In the genomic region with DNA sequence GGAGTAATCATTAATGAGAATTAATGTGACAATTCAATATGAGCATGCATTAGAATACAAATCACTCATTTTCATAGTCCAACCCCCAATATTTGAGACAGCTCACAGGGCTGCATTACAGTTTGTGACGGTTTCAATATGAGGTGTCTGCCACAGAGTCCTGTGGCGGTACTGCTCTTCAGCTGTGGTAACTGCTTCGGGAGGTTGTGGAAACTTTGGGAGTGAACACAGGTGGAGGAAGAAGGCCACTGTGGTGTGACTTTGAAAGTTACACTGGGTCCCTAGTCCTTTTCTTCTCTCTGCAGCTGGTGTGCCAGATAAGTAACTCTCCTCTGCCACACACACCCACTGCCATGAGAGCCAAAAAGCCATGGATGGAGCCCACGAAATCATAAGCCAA, we compare ENCODE assay signal across 26 mouse cellular contexts. TPM values are rescaled to one million over a fixed set of nuclear protein-coding genes. Genes with fewer than 3 reads are reported as not detected.
A peak's percentile ranks its signal among the peaks of the same experiment; 100 is the strongest.
DNase-seq lines count a peak whose midpoint lies in the region; ATAC-seq and TF ChIP-seq lines count a peak whose summit lies in the region.
"Had no signal": no experiment of that assay in that cellular context is flagged by ENCODE, and none has a peak within 500 bp of the region (broad histone marks: within the 10 kb centered on the region; RNA-seq: fewer than 3 reads in every experiment).

No protein-coding gene starts in this region.

- no peak overlapping the region for H3K27ac ChIP-seq in liver, embryonic 11.5 days (ENCODE audit: low read depth, low read length)
- no peak overlapping the region for H3K27ac ChIP-seq in MEL (ENCODE audit: control insufficient read depth, low read depth, low read length)
- H3K27ac ChIP-seq: embryonic facial prominence, embryonic 10.5 days; heart, embryonic 15.5 days; intestine, embryonic 15.5 days; left cerebral cortex, adult 2 months; limb, embryonic 15.5 days; stomach, embryonic 15.5 days had no signal

- H3K9me3 ChIP-seq in liver, embryonic 11.5 days (ENCODE audit: control insufficient read depth, low read length), result no peaks in the 10 kb centered on the region
- H3K9me3 ChIP-seq in MEL (replicated peaks; ENCODE audit: insufficient read depth, low read length), result no peaks in the 10 kb centered on the region
- H3K9me3 ChIP-seq: embryonic facial prominence, embryonic 10.5 days; heart, embryonic 15.5 days; hindbrain, embryonic 13.5 days; intestine, embryonic 15.5 days; kidney, embryonic 15.5 days; limb, embryonic 15.5 days; stomach, embryonic 15.5 days had no signal

- intact Hi-C loops in left cerebral cortex, postnatal 4 days (cut with DNase I), result no loop called here

- H3K36me3 ChIP-seq in liver, embryonic 11.5 days (ENCODE audit: control insufficient read depth, insufficient read depth, low read length), result no peaks in the 10 kb centered on the region
- peaks cover 0 to 59% of the 10 kb centered on the region in 2 experiments; a peak in 2 of 4 replicates for H3K36me3 ChIP-seq in MEL (ENCODE audit: control insufficient read depth in 1 of 2, insufficient read depth in 2 of 2, low read length in 2 of 2)
- H3K36me3 ChIP-seq: embryonic facial prominence, embryonic 10.5 days; heart, embryonic 15.5 days; hindbrain, embryonic 13.5 days; intestine, embryonic 15.5 days; kidney, embryonic 15.5 days; limb, embryonic 15.5 days; stomach, embryonic 15.5 days had no signal

- TF ChIP-seq CTCF in MEL (IDR thresholded peaks at IDR 0.05 in 2 of 3, conservative IDR thresholded peaks at IDR 0.05 in 1 of 3; ENCODE audit: control insufficient read depth in 1 of 3, insufficient read depth in 1 of 3, low read depth in 2 of 3, low read length in 3 of 3, poor library complexity in 1 of 3, severe bottlenecking in 1 of 3), result no peak

- no peaks in the 10 kb centered on the region; the same call in 1 of the 2 replicates for H3K4me1 ChIP-seq in liver, embryonic 11.5 days (replicated peaks; ENCODE audit: control insufficient read depth, insufficient read depth, low read length)
- H3K4me1 ChIP-seq in MEL (ENCODE audit: control insufficient read depth in 1 of 2, insufficient read depth in 2 of 2, low read length in 2 of 2), result peaks cover 31 to 38% of the 10 kb centered on the region in 2 experiments
- H3K4me1 ChIP-seq: embryonic facial prominence, embryonic 10.5 days; kidney, embryonic 15.5 days; limb, embryonic 15.5 days had no signal

- H3K9ac ChIP-seq in liver, embryonic 11.5 days (ENCODE audit: low read depth, low read length), result no peak overlapping the region
- H3K9ac ChIP-seq in MEL (ENCODE audit: control insufficient read depth, low read depth, low read length, poor library complexity, severe bottlenecking), result no peak overlapping the region
- H3K9ac ChIP-seq: forebrain, postnatal 0 days; heart, embryonic 15.5 days; hindbrain, embryonic 13.5 days; intestine, embryonic 15.5 days; kidney, embryonic 15.5 days; limb, embryonic 15.5 days; stomach, embryonic 15.5 days had no signal

- peaks cover 75% of the 10 kb centered on the region for H3K79me2 ChIP-seq in MEL (ENCODE audit: control insufficient read depth, insufficient read depth, low read length, poor library complexity)

- TF ChIP-seq POLR2A in MEL (IDR thresholded peaks at IDR 0.05; ENCODE audit: control insufficient read depth in 1 of 2, insufficient read depth in 1 of 2, low read depth in 1 of 2, low read length in 2 of 2, poor library complexity in 1 of 2), result no peak

- TF ChIP-seq RAD21 in MEL (IDR thresholded peaks at IDR 0.05; ENCODE audit: low read depth, low read length), result no peak

- DNase-seq in liver, result peak; percentile 3
- DNase-seq in liver, embryonic 11.5 days (ENCODE audit: low spot score), result no peak
- DNase-seq in MEL (ENCODE audit: low read depth, low spot score), result no peak
- peak; percentile 55 for DNase-seq in thymus, postnatal 25 days
- no peak for DNase-seq in lung, postnatal 25 days (ENCODE audit: low spot score)
- DNase-seq in left cerebral cortex, postnatal 4 days, result no peak
- DNase-seq in adrenal gland, adult (ENCODE audit: inconsistent age in 2 of 2, low spot score in 1 of 2), result no peak
- DNase-seq: adrenal gland, postnatal 36 days; cerebellum, adult 9-11 months; forebrain, postnatal 0 days; gastrocnemius, postnatal 25 days; heart, postnatal 36 days; layer of hippocampus, adult 9-11 months; lung, adult 18-20 months; lung, postnatal 10 days; midbrain, embryonic 14.5 days; retina, postnatal 1 day had no signal

- H3K27me3 ChIP-seq in liver, embryonic 11.5 days (replicated peaks; ENCODE audit: control insufficient read depth, insufficient read depth, low read length), result no peaks in the 10 kb centered on the region; the same call in 1 of the 2 replicates
- H3K27me3 ChIP-seq in MEL (ENCODE audit: control insufficient read depth in 1 of 2, insufficient read depth in 2 of 2, low read length in 2 of 2), result no peaks in the 10 kb centered on the region
- H3K27me3 ChIP-seq: heart, embryonic 15.5 days; hindbrain, embryonic 13.5 days; intestine, embryonic 15.5 days; kidney, embryonic 15.5 days; limb, embryonic 15.5 days; stomach, embryonic 15.5 days had no signal

- ATAC-seq in liver, embryonic 11.5 days (replicated peaks; ENCODE audit: low FRiP score), result no peak
- ATAC-seq in megakaryocyte-erythroid progenitor cell, adult 5-6 weeks (replicated peaks; ENCODE audit: low FRiP score, low TSS enrichment, poor library complexity, severe bottlenecking), result peak; percentile 79
- ATAC-seq: forebrain, postnatal 0 days; intestine, embryonic 15.5 days had no signal

- WGBS in liver, embryonic 11.5 days, result 76% methylated on average over 4 of the region's 4 CpGs

- no peak overlapping the region for H3K4me3 ChIP-seq in liver, embryonic 11.5 days (ENCODE audit: low read depth, low read length)
- H3K4me3 ChIP-seq in MEL (ENCODE audit: control insufficient read depth in 1 of 2, insufficient read depth in 1 of 2, low read depth in 2 of 2, low read length in 2 of 2), result no peak overlapping the region
- H3K4me3 ChIP-seq: embryonic facial prominence, embryonic 10.5 days; heart, embryonic 15.5 days; hindbrain, embryonic 13.5 days; intestine, embryonic 15.5 days; kidney, embryonic 15.5 days; left cerebral cortex, adult 2 months; limb, embryonic 15.5 days; stomach, embryonic 15.5 days had no signal

- TF ChIP-seq EP300 in MEL (IDR thresholded peaks at IDR 0.05; ENCODE audit: low read depth in 1 of 2, low read length in 2 of 2), result peak in 1 of 2 experiments; percentile 23; a peak in 1 of 4 replicates

- no peak overlapping the region for H3K4me2 ChIP-seq in liver, embryonic 11.5 days
- H3K4me2 ChIP-seq: heart, embryonic 15.5 days; hindbrain, embryonic 13.5 days; intestine, embryonic 15.5 days; kidney, embryonic 15.5 days; limb, embryonic 15.5 days; stomach, embryonic 15.5 days had no signal

TF ChIP-seq in MEL, 35 proteins besides CTCF, POLR2A, EP300 and RAD21:
- TF ChIP-seq MXI1 (IDR thresholded peaks at IDR 0.05; ENCODE audit: low read depth, low read length), result peak; percentile 28; the same call in 1 of the 2 replicates
- peak; percentile 55 for TF ChIP-seq TAL1 (IDR thresholded peaks at IDR 0.05; ENCODE audit: low read length)
- TF ChIP-seq ZKSCAN1 (IDR thresholded peaks at IDR 0.05; ENCODE audit: low read depth, low read length), result no peak
- no peak for TF ChIP-seq JUND (IDR thresholded peaks at IDR 0.05; ENCODE audit: low read depth, low read length)
- TF ChIP-seq SMC3 (IDR thresholded peaks at IDR 0.05; ENCODE audit: low read depth, low read length), result no peak
- TF ChIP-seq ETS1 (IDR thresholded peaks at IDR 0.05; ENCODE audit: low read depth, low read length), result peak; percentile 50
- 0 out of 2 replicates have a peak, but pooled peaks have one; percentile 33 for TF ChIP-seq GATA1 (IDR thresholded peaks at IDR 0.05; ENCODE audit: low read depth, low read length)
- TF ChIP-seq SIN3A (IDR thresholded peaks at IDR 0.05; ENCODE audit: low read length), result 0 out of 2 replicates have a peak, but pooled peaks have one; percentile 35

RNA-seq across cellular contexts. Expression of gene Ncoa1, which starts 22.7 kb away (rescaled TPM):
- 2.2 and 2.6 TPM in 2 replicates for polyA plus RNA-seq in liver, embryonic 11.5 days (2014; fragmentation: Nextera tagmentation; extraction: Ambion mirVana)
- total RNA-seq in MEL (2012; rRNA removed), result 45.0 and 48.4 TPM in 2 replicates
- polyA plus RNA-seq in MEL (2012; ENCODE audit: insufficient read depth in 1 of 2, insufficient read length in 2 of 2, low read depth in 1 of 2, low replicate concordance in 2 of 2, missing spikeins in 1 of 2), result 10 to 100 TPM; 36.0 to 65.0 TPM
- 11.2 and 11.9 TPM in 2 replicates for total RNA-seq in megakaryocyte-erythroid progenitor cell, adult 5-6 weeks (2014; fragmentation: Nextera tagmentation)
- total RNA-seq in megakaryocyte-erythroid progenitor cell, adult 5-6 weeks (2017), result 6.3 and 11.9 TPM in 2 replicates
- total RNA-seq in left cerebral cortex, postnatal 4 days (2021), result 100 to 1,000 TPM; 102 to 107 TPM

Comparison
In these comparisons a context has a peak if more than half of its experiments do, and no peak if none do; other contexts are left out.
1. DNase-seq: peak in liver (single experiment) and thymus, postnatal 25 days (single experiment); none in liver, embryonic 11.5 days (single experiment), MEL (single experiment), lung, postnatal 25 days (single experiment), left cerebral cortex, postnatal 4 days (single experiment) and adrenal gland, adult (0 of 2).